Mouse (Mus musculus): ENCODE measurements at regions not wholly inside any gene's neighbourhood (a gene's known extent, or its start where the extent isn't known, plus 50 kb on each side); places are given as distances from the start of the nearest gene placed in this dataset.

DNA sequence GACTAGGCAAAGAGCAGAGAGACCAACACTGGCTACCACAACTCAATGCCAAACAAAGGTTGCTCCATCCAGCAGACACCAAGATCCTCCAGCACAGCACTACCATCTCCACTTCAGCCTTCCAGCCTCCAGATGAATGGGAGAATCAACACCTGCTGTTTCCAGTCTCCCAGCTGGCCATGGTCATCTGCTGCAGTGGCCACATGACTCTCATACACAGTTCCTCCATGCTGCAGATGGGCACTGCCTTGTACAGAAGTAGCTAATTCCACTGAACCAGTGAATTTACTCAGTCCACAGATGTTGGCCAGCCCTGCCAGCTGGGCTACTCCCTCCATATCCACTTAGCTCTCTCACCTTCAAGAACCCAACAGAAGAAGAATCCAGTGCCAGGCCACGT lies 63.0 kb upstream of the Vstm5 start:
- no peak for DNase-seq

DNA sequence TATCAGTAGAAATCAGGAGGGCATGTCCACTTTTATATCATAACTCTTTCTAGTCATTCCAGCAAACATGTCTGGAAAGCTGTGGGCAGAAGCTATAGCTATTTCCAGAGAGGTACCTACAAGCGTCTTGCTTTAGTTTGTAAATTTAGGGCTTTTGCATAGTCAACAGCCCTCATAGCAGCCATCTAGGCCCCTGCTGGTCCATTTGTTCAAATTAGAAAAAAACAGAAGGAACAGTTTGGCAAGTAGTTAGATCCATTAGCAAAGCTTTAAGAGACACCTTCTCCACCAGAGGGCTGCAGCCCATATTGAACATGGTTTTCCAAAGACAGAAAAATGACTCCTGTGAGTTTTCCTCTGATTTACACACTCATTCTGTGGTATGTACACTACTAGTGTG lies 63.4 kb upstream of the Vstm5 start:
- DNase-seq = no peak

- no peak for DNase-seq
Observed at GRCm38 (mm10) chr9:15170911-15171310, 59.0 kb upstream of the Hephl1 start.

GRCm38 (mm10) chr9:15169714-15170113 lies 57.8 kb upstream of the Hephl1 start:
- DNase-seq = peak; percentile 7

DNA sequence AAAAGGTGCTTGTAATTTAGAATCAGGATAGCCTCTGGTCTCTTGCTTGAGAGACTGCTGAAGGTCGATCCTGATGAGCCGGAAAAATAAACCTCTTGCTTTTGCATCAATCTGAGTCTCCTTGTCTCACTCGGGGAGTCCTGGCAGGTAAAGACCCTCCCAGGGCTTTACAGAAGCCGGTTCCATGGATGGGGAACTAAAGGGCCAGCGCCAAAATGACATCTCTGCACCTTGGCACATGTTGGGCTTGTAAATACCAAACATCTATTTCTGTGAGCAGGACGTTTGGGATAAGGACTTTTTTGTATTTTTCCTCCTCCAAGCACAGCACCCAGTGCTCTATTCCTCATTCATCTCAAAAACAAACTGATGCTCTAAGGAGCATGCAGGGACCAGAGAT lies 57.1 kb upstream of the Hephl1 start:
- no peak for DNase-seq

- DNase-seq = no peak
Observed at GRCm38 (mm10) chr9:15166896-15167295, 55.0 kb upstream of the Hephl1 start.

DNA sequence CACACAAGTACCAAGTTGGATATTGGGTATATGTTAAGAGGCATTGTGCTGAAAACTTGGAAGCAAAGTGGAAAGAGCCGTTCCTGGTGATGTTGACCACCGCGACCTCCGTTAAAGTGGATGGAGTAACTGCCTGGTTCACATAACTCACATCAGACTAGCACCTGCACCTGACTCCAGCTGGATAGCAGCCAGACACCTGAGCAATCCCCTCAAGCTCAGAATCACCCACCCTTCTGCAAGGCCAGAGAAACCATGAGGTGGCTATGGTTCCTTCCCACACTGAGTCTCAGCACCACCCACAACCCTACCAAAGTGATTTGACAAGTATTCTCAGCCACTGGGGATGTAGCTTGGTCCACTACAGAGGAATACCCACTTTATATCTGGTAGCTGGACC lies 54.6 kb upstream of the Hephl1 start:
- no peak for DNase-seq

All from right cerebral cortex, adult 18-20 months (tissue).